Mouse (Mus musculus) bone marrow macrophage, adult 2 months (primary cell): ENCODE measurements around the gene St8sia1.

Experiments
- CTCF ChIP-seq: IDR thresholded peaks from 2 replicates; pipeline ENCODE4 v1.5.1; 2012; ENCODE audit warnings: low read depth, mild to moderate bottlenecking, low read length, moderate library complexity
- POLR2A ChIP-seq: IDR thresholded peaks from 2 replicates; pipeline ENCODE4 v1.6.1; 2012; ENCODE audit warnings: mild to moderate bottlenecking, low read depth, low read length, borderline replicate concordance

DNA sequence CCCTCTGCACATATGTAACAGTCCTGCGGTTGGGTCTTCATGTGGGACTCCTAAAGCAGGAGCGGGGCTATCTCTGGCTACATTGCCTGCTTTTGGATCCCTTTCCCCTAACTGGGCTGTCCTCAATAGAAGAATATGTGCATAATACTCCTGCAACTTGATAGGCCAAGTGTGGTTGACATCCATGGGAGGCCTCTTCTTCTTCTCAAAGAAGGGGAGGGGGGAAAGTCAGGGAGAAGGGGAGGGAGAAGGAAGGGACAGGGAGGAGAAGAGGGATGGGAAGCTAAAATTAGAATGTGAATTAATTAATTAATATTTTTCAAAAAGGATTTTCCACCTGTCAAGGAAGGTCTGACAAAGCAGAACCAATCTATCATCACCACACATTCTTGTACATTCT lies 97.2 kb downstream of the St8sia1 start:
- TF ChIP-seq CTCF = no peak
- no peak for TF ChIP-seq POLR2A
